Mouse (Mus musculus) embryonic facial prominence, embryonic 12.5 days (tissue): ENCODE results near the gene Pik3cd. TPM values are rescaled to one million over a fixed set of nuclear protein-coding genes. Genes with fewer than 3 reads are reported as not detected.
"Not testable (repeated sequence)": the region's sequence is repeated elsewhere in the genome, so short reads cannot be mapped to it uniquely, and the experiment has no call there.

Source experiments
- ATAC-seq: fragments of 200-750 bp; cut with Nextera tagmentation; 2 replicates; pipeline ENCODE4 v1.8.0; 2017; ENCODE audit not compliant: insufficient number of reproducible peaks, insufficient read depth, low FRiP score, low TSS enrichment
- H3K27ac ChIP-seq: fragments of 300-500 bp; sonication (generic); 2 replicates; pipeline ENCODE4 v1.5.1; 2016; ENCODE audit warnings: mild to moderate bottlenecking
- H3K27me3 ChIP-seq: fragments of 300-500 bp; sonication (generic); 2 replicates; pipeline ENCODE4 v1.6.1; 2016; ENCODE audit warnings: mild to moderate bottlenecking, moderate library complexity
- H3K36me3 ChIP-seq: fragments of 300-500 bp; sonication (generic); 2 replicates; pipeline ENCODE4 v1.6.1; 2016; ENCODE audit warnings: mild to moderate bottlenecking
- H3K4me1 ChIP-seq: fragments of 300-500 bp; sonication (generic); 2 replicates; pipeline ENCODE4 v1.6.1; 2016
- H3K4me2 ChIP-seq: fragments of 300-500 bp; sonication (generic); replicated peaks from 2 replicates; pipeline ENCODE4 v1.6.1; 2016; ENCODE audit warnings: mild to moderate bottlenecking, moderate library complexity
- H3K4me3 ChIP-seq: fragments of 300-500 bp; sonication (generic); 2 replicates; pipeline ENCODE4 v1.5.1; 2016; ENCODE audit warnings: mild to moderate bottlenecking
- H3K9ac ChIP-seq: fragments of 300-500 bp; sonication (generic); 2 replicates; pipeline ENCODE4 v1.6.1; 2016; ENCODE audit warnings: mild to moderate bottlenecking, moderate library complexity
- H3K9me3 ChIP-seq: fragments of 300-500 bp; sonication (generic); 2 replicates; pipeline ENCODE4 v1.6.1; 2016; ENCODE audit warnings: mild to moderate bottlenecking, moderate library complexity
- WGBS: fragments of 180-500 bp; shearing (Covaris S2); methylation state at CpG from one replicate; pipeline ENCODE4 v1.1.7; 2016; 5-methylcytosine and 5-hydroxymethylcytosine counted together
- polyA plus RNA-seq: library from polyadenylated mRNA; unstranded; fragments of >200 nt; fragmentation: Nextera tagmentation; extraction: Ambion mirVana; gene quantifications from 2 replicates; pipeline ENCODE4 v1.2.1, GENCODE M21; 2016

The Pik3cd gene
- polyA plus RNA-seq, 1 experiment from 2014 or later = 5.5 TPM

- no peak for ATAC-seq
- H3K4me3 ChIP-seq = no peak overlapping the region
- no peak overlapping the region for H3K9ac ChIP-seq
- H3K4me2 ChIP-seq = no peak overlapping the region
- H3K27ac ChIP-seq = no peak overlapping the region
- peaks cover 73% of the 10 kb centered on the region for H3K36me3 ChIP-seq
- H3K27me3 ChIP-seq = no peaks in the 10 kb centered on the region
- peaks cover 10% of the 10 kb centered on the region for H3K4me1 ChIP-seq
- H3K9me3 ChIP-seq = no peaks in the 10 kb centered on the region
- 89% methylated on average over 7 of the region's 7 CpGs for WGBS
Measured at GRCm38 (mm10) chr4:149637942-149638341, 64.4 kb downstream of the Pik3cd start.

- ATAC-seq = no peak
- no peak overlapping the region for H3K9ac ChIP-seq
- 93% methylated on average over 8 of the region's 8 CpGs for WGBS
- no peaks in the 10 kb centered on the region for H3K9me3 ChIP-seq
- no peak overlapping the region for H3K4me2 ChIP-seq
- H3K27ac ChIP-seq = no peak overlapping the region
- H3K4me1 ChIP-seq = peaks cover under 1% of the 10 kb centered on the region
- H3K4me3 ChIP-seq = no peak overlapping the region
- H3K27me3 ChIP-seq = no peaks in the 10 kb centered on the region
- H3K36me3 ChIP-seq = peaks cover 75% of the 10 kb centered on the region
Measured at GRCm38 (mm10) chr4:149635915-149636415, 66.4 kb downstream of the Pik3cd start.

- no peaks in the 10 kb centered on the region for H3K9me3 ChIP-seq
- no peak overlapping the region for H3K9ac ChIP-seq
- H3K36me3 ChIP-seq = peaks cover 77% of the 10 kb centered on the region
- no peak overlapping the region for H3K4me2 ChIP-seq
- no peak overlapping the region for H3K27ac ChIP-seq
- ATAC-seq = no peak
- no peak overlapping the region for H3K4me3 ChIP-seq
- 93% methylated on average over 11 of the region's 11 CpGs for WGBS
- H3K27me3 ChIP-seq = no peaks in the 10 kb centered on the region
- H3K4me1 ChIP-seq = no peaks in the 10 kb centered on the region
Measured at GRCm38 (mm10) chr4:149634966-149635365, 67.4 kb downstream of the Pik3cd start.

GRCm38 (mm10) chr4:149634157-149634556 is 68.2 kb downstream of the Pik3cd start:
- no peaks in the 10 kb centered on the region for H3K4me1 ChIP-seq
- H3K9me3 ChIP-seq = no peaks in the 10 kb centered on the region

GRCm38 (mm10) chr4:149632670-149633307 is 69.6 kb downstream of the Pik3cd start:
- no peak overlapping the region for H3K4me2 ChIP-seq
- H3K4me1 ChIP-seq = no peaks in the 10 kb centered on the region
- no peak overlapping the region for H3K27ac ChIP-seq
- H3K4me3 ChIP-seq = no peak overlapping the region
- H3K36me3 ChIP-seq = peaks cover 63% of the 10 kb centered on the region
- 89% methylated on average over 9 of the region's 9 CpGs for WGBS
- no peaks in the 10 kb centered on the region for H3K9me3 ChIP-seq
- ATAC-seq = no peak
- no peaks in the 10 kb centered on the region for H3K27me3 ChIP-seq
- no peak overlapping the region for H3K9ac ChIP-seq

More at GRCm38 (mm10) chr4:149634157-149634556, 68.2 kb downstream of the Pik3cd start:
- H3K36me3 ChIP-seq = peaks cover 76% of the 10 kb centered on the region
- WGBS = 95% methylated on average over 1 of the region's 1 CpGs
- H3K4me2 ChIP-seq = no peak overlapping the region
- H3K27ac ChIP-seq = no peak overlapping the region
- H3K9ac ChIP-seq = no peak overlapping the region
- ATAC-seq = no peak
- no peak overlapping the region for H3K4me3 ChIP-seq
- no peaks in the 10 kb centered on the region for H3K27me3 ChIP-seq

- peaks cover 34% of the 10 kb centered on the region for H3K36me3 ChIP-seq
- no peak overlapping the region for H3K27ac ChIP-seq
- H3K4me2 ChIP-seq = no peak overlapping the region
- 74% methylated on average over 9 of the region's 9 CpGs for WGBS
- no peaks in the 10 kb centered on the region for H3K27me3 ChIP-seq
- no peaks in the 10 kb centered on the region for H3K9me3 ChIP-seq
- no peaks in the 10 kb centered on the region for H3K4me1 ChIP-seq
- no peak overlapping the region for H3K9ac ChIP-seq
- ATAC-seq = no peak
- H3K4me3 ChIP-seq = no peak overlapping the region
Measured at GRCm38 (mm10) chr4:149628810-149629209, 73.6 kb downstream of the Pik3cd start.

GRCm38 (mm10) chr4:149628372-149628771 is 74.0 kb downstream of the Pik3cd start:
- no peak for ATAC-seq
- Histone ChIP-seq H3K4me3 (no peak overlapping the region), H3K27ac (no peak overlapping the region), H3K9me3 (no peaks in the 10 kb centered on the region), H3K4me2 (no peak overlapping the region), H3K4me1 (no peaks in the 10 kb centered on the region), H3K9ac (no peak overlapping the region), H3K36me3 (peaks cover 34% of the 10 kb centered on the region), H3K27me3 (no peaks in the 10 kb centered on the region)
- 74% methylated on average over 10 of the region's 10 CpGs for whole genome bisulfite sequencing

GRCm38 (mm10) chr4:149626809-149627208 is 75.6 kb downstream of the Pik3cd start:
- 80% methylated on average over 17 of the region's 17 CpGs for WGBS
- Histone ChIP-seq H3K4me3 (no peak overlapping the region), H3K27me3 (no peaks in the 10 kb centered on the region), H3K4me2 (no peak overlapping the region), H3K27ac (no peak overlapping the region), H3K36me3 (peaks cover 20% of the 10 kb centered on the region), H3K9ac (no peak overlapping the region), H3K9me3 (no peaks in the 10 kb centered on the region), H3K4me1 (no peaks in the 10 kb centered on the region)
- ATAC-seq = no peak

GRCm38 (mm10) chr4:149623711-149624110 is 78.7 kb downstream of the Pik3cd start:
- H3K36me3 ChIP-seq = no peaks in the 10 kb centered on the region; the same call in 1 of the 2 replicates
- H3K4me1 ChIP-seq = peaks cover 5% of the 10 kb centered on the region; the same call in 1 of the 2 replicates
- no peak for ATAC-seq
- no peak overlapping the region for H3K4me2 ChIP-seq
- H3K27me3 ChIP-seq = no peaks in the 10 kb centered on the region
- no peaks in the 10 kb centered on the region for H3K9me3 ChIP-seq
- WGBS = 96% methylated on average over 5 of the region's 5 CpGs
- H3K4me3 ChIP-seq = no peak overlapping the region
- H3K9ac ChIP-seq = no peak overlapping the region
- no peak overlapping the region for H3K27ac ChIP-seq

- Histone ChIP-seq H3K36me3 (peaks cover 8% of the 10 kb centered on the region; the same call in 1 of the 2 replicates), H3K4me1 (peaks cover 5% of the 10 kb centered on the region; the same call in 1 of the 2 replicates), H3K27me3 (no peaks in the 10 kb centered on the region), H3K4me3 (no peak overlapping the region), H3K9ac (no peak overlapping the region), H3K9me3 (no peaks in the 10 kb centered on the region), H3K27ac (no peak overlapping the region), H3K4me2 (no peak overlapping the region)
- ATAC-seq = no peak
- 55% methylated on average over 4 of the region's 4 CpGs for WGBS
Measured at GRCm38 (mm10) chr4:149621286-149621685, 81.1 kb downstream of the Pik3cd start.

GRCm38 (mm10) chr4:149619988-149620387 is 82.4 kb downstream of the Pik3cd start:
- H3K4me1 ChIP-seq = peaks cover 5% of the 10 kb centered on the region; the same call in 1 of the 2 replicates
- ATAC-seq = no peak
- no peak overlapping the region for H3K9ac ChIP-seq
- H3K4me2 ChIP-seq = no peak overlapping the region
- H3K27ac ChIP-seq = no peak overlapping the region
- H3K9me3 ChIP-seq = no peaks in the 10 kb centered on the region
- H3K4me3 ChIP-seq = no peak overlapping the region
- 30% methylated on average over 8 of the region's 8 CpGs for WGBS
- peaks cover 13% of the 10 kb centered on the region for H3K36me3 ChIP-seq
- H3K27me3 ChIP-seq = no peaks in the 10 kb centered on the region

GRCm38 (mm10) chr4:149616999-149617398 is 85.4 kb downstream of the Pik3cd start:
- not testable (repeated sequence) for H3K4me3 ChIP-seq, H3K4me2 ChIP-seq, H3K9me3 ChIP-seq, H3K27ac ChIP-seq, H3K27me3 ChIP-seq, H3K4me1 ChIP-seq, ATAC-seq, H3K9ac ChIP-seq
- WGBS = 78% methylated on average over 3 of the region's 3 CpGs
- H3K36me3 ChIP-seq = peaks cover 17% of the 10 kb centered on the region
